Comparison of ENCODE assay signal across 9 mouse cellular contexts in the genomic region with DNA sequence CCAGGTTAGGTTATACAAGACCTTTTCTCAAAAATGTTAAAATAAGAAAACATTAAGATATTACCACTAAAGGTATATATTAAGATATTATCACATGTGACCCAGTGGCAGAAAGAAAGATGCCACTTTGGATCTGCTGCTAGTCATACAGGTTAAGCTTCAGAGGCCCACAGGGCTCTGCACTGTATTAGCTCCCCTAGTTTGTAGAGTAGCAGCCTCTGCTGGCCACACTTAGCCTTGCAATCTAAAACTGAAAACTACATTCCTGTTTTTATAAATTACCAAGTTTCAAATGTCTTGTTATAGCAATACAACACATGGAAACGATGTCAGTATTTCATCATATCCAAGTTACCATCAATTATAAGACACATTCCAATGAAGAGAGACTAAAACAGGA. TPM values are rescaled to one million over a fixed set of nuclear protein-coding genes. Genes with fewer than 3 reads are reported as not detected.
DNase-seq lines count a peak whose midpoint lies in the region; ATAC-seq and TF ChIP-seq lines count a peak whose summit lies in the region.
"Had no signal": no experiment of that assay in that cellular context is flagged by ENCODE, and none has a peak within 500 bp of the region (broad histone marks: within the 10 kb centered on the region; RNA-seq: fewer than 3 reads in every experiment).

No protein-coding gene starts in this region.

- DNase-seq in kidney, adult 18-20 months = peak; percentile 36
- DNase-seq in ES-E14 (ENCODE audit: low read depth, low spot score) = no peak
- peak; percentile 37 for DNase-seq in c-Kit-positive CD71-positive TER-119-negative erythroid progenitor cells, embryonic 14.5 days (ENCODE audit: low read depth)
- DNase-seq in hindbrain, embryonic 14.5 days (ENCODE audit: low spot score) = peak; percentile 59
- DNase-seq in liver, adult 2 months (ENCODE audit: extremely low read depth, low read depth, low spot score) = peak; percentile 50
- DNase-seq in retina, embryonic 14.5 days (ENCODE audit: low spot score) = peak; percentile 65
- no peak for DNase-seq in ovary, postnatal 10 days (ENCODE audit: low spot score)

- 65% methylated on average over 1 of the region's 1 CpGs for WGBS in kidney, embryonic 15.5 days
- 83% methylated on average over 1 of the region's 1 CpGs for WGBS in hindbrain, embryonic 14.5 days
- WGBS in liver, adult 2 months = 44% methylated on average over 1 of the region's 1 CpGs

- no peak overlapping the region for H3K27ac ChIP-seq in kidney, embryonic 15.5 days
- H3K27ac ChIP-seq in ES-E14 (ENCODE audit: insufficient read depth, low read depth, low read length, poor library complexity, severe bottlenecking) = no peak overlapping the region
- H3K27ac ChIP-seq in hindbrain, embryonic 14.5 days = no peak overlapping the region
- no peak overlapping the region for H3K27ac ChIP-seq in liver, adult 2 months (replicated peaks; ENCODE audit: insufficient read depth, low read depth, low read length)

- no peak overlapping the region for H3K4me3 ChIP-seq in kidney, embryonic 15.5 days (replicated peaks)
- H3K4me3 ChIP-seq in ES-E14 (ENCODE audit: insufficient read depth in 1 of 2, low read depth in 1 of 2, low read length in 2 of 2, poor library complexity in 1 of 2, severe bottlenecking in 1 of 2) = no peak overlapping the region
- H3K4me3 ChIP-seq in hindbrain, embryonic 14.5 days (replicated peaks; ENCODE audit: low read length) = no peak overlapping the region
- H3K4me3 ChIP-seq in liver, adult 2 months (ENCODE audit: insufficient read depth, low read depth, low read length) = no peak overlapping the region
- H3K4me3 ChIP-seq: myocyte had no signal

- H3K4me2 ChIP-seq in kidney, embryonic 15.5 days = no peak overlapping the region
- H3K4me2 ChIP-seq in hindbrain, embryonic 14.5 days (replicated peaks) = no peak overlapping the region

- H3K9me3 ChIP-seq in kidney, embryonic 15.5 days (replicated peaks) = no peaks in the 10 kb centered on the region
- no peaks in the 10 kb centered on the region for H3K9me3 ChIP-seq in ES-E14 (ENCODE audit: control insufficient read depth, insufficient read depth, low read depth, low read length)
- H3K9me3 ChIP-seq in hindbrain, embryonic 14.5 days (ENCODE audit: control insufficient read depth, low read length) = no peaks in the 10 kb centered on the region

- H3K36me3 ChIP-seq in kidney, embryonic 15.5 days = peaks cover 34% of the 10 kb centered on the region
- no peaks in the 10 kb centered on the region; the same call in 1 of the 2 replicates for H3K36me3 ChIP-seq in ES-E14 (ENCODE audit: control insufficient read depth, insufficient read depth, low read length, poor library complexity, severe bottlenecking)
- H3K36me3 ChIP-seq in hindbrain, embryonic 14.5 days (replicated peaks; ENCODE audit: control insufficient read depth, insufficient read depth) = peaks cover 38% of the 10 kb centered on the region
- H3K36me3 ChIP-seq in liver, adult 2 months (ENCODE audit: control insufficient read depth, insufficient read depth, low read length) = peaks cover 2% of the 10 kb centered on the region; the same call in 1 of the 2 replicates

- TF ChIP-seq CTCF in liver, adult 2 months (IDR thresholded peaks at IDR 0.05; ENCODE audit: low read depth, low read length) = peak; percentile 65

- no peak for TF ChIP-seq POLR2A in liver, adult 2 months (IDR thresholded peaks at IDR 0.05; ENCODE audit: extremely low read depth, insufficient read depth, low read length)

- no peaks in the 10 kb centered on the region for H3K4me1 ChIP-seq in kidney, embryonic 15.5 days
- no peaks in the 10 kb centered on the region for H3K4me1 ChIP-seq in ES-E14 (ENCODE audit: control insufficient read depth in 2 of 2, insufficient read depth in 2 of 2, low read length in 2 of 2, poor library complexity in 1 of 2)
- no peaks in the 10 kb centered on the region for H3K4me1 ChIP-seq in hindbrain, embryonic 14.5 days (replicated peaks; ENCODE audit: control insufficient read depth, insufficient read depth, low read length)
- H3K4me1 ChIP-seq in liver, adult 2 months (ENCODE audit: control insufficient read depth, insufficient read depth, low read length) = no peaks in the 10 kb centered on the region

- in situ Hi-C loops in ES-E14 (cut with MboI; ENCODE audit: low sequenced_read_pairs in 2 of 2, unreplicated experiment in 2 of 2) = no loop called here

- no peak overlapping the region for H3K9ac ChIP-seq in kidney, embryonic 15.5 days
- no peak overlapping the region for H3K9ac ChIP-seq in ES-E14 (ENCODE audit: insufficient read depth, low read depth, low read length, poor library complexity, severe bottlenecking)
- no peak overlapping the region for H3K9ac ChIP-seq in hindbrain, embryonic 14.5 days
- no peak overlapping the region for H3K9ac ChIP-seq in liver, adult 2 months (ENCODE audit: low read depth, low read length)

- no peak for ATAC-seq in kidney, embryonic 15.5 days (replicated peaks; ENCODE audit: low FRiP score)
- 0 out of 2 replicates have a peak, but pooled peaks have one; percentile 53 for ATAC-seq in hindbrain, embryonic 14.5 days (ENCODE audit: low FRiP score)

- H3K27me3 ChIP-seq in kidney, embryonic 15.5 days = no peaks in the 10 kb centered on the region
- H3K27me3 ChIP-seq in hindbrain, embryonic 14.5 days (ENCODE audit: control insufficient read depth, insufficient read depth, low read length) = no peaks in the 10 kb centered on the region
- H3K27me3 ChIP-seq in liver, adult 2 months (ENCODE audit: control insufficient read depth, insufficient read depth, low read length) = no peaks in the 10 kb centered on the region

- no peaks in the 10 kb centered on the region for H3K79me2 ChIP-seq in liver, adult 2 months (ENCODE audit: control insufficient read depth, insufficient read depth, low read length)

TF ChIP-seq in ES-E14, 5 proteins besides CTCF, POLR2A, EP300 and RAD21:
- TF ChIP-seq ZC3H11A (IDR thresholded peaks at IDR 0.05; ENCODE audit: borderline replicate concordance, low read depth, low read length) (peak; percentile 35; the same call in 1 of the 2 replicates), MAFK (IDR thresholded peaks at IDR 0.05; ENCODE audit: insufficient read depth, low read depth, low read length) (no peak), ZNF384 (IDR thresholded peaks at IDR 0.05; ENCODE audit: low read depth, low read length) (no peak), CHD2 (IDR thresholded peaks at IDR 0.05; ENCODE audit: low read depth, low read length) (no peak)

RNA-seq across cellular contexts. Expression of gene Epb41l5, which starts 26.2 kb away (rescaled TPM):
- 64.0 and 64.2 TPM in 2 replicates for polyA plus RNA-seq in kidney, embryonic 15.5 days (2015; fragmentation: Nextera tagmentation; extraction: Ambion mirVana)
- 13.4 and 17.3 TPM in 2 replicates for total RNA-seq in ES-E14 (2012; rRNA removed)
- 21.3 and 22.5 TPM in 2 replicates for polyA plus RNA-seq in hindbrain, embryonic 14.5 days (2014; fragmentation: Nextera tagmentation; extraction: Ambion mirVana)
- 38.0 and 47.3 TPM in 2 replicates for total RNA-seq in liver, adult 2 months (2014; rRNA removed)
- polyA plus RNA-seq in liver, adult 2 months (2012; rRNA removed) = 14.9 and 18.8 TPM in 2 replicates

Comparison
In these comparisons a context has a peak if more than half of its experiments do, and no peak if none do; other contexts are left out.
1. DNase-seq: peak in kidney, adult 18-20 months (single experiment), c-Kit-positive CD71-positive TER-119-negative erythroid progenitor cells, embryonic 14.5 days (single experiment), hindbrain, embryonic 14.5 days (single experiment), liver, adult 2 months (single experiment) and retina, embryonic 14.5 days (single experiment); none in ES-E14 (single experiment) and ovary, postnatal 10 days (single experiment).